Mouse (Mus musculus) cerebellum, adult 8-10 months (tissue): ENCODE measurements around the gene Adcy5.

ENCODE experiments used
- DNase-seq: peaks from one replicate; pipeline ENCODE4 v3.0.0; 2022

Gene Adcy5

DNA sequence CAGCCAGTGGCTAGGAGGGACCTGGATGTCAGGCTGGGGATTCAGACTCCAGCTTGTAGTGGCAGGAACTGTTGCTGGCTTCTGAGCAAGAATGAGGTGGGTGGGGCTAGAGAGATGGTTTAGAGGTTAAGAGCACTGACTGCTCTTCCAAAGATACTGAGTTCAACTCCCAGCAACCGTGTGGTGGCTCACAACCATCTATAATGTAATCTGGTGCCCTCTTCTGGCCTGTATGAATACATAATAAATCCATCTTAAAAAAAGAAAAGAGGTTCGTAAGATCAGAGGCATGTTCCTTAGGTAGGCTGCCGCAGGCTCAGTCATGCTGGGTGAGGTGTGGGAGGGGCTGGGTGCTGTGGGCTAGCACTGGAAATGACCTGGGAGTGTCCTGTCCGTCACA, 116.9 kb downstream of the Adcy5 start:
- DNase-seq, result no peak

DNA sequence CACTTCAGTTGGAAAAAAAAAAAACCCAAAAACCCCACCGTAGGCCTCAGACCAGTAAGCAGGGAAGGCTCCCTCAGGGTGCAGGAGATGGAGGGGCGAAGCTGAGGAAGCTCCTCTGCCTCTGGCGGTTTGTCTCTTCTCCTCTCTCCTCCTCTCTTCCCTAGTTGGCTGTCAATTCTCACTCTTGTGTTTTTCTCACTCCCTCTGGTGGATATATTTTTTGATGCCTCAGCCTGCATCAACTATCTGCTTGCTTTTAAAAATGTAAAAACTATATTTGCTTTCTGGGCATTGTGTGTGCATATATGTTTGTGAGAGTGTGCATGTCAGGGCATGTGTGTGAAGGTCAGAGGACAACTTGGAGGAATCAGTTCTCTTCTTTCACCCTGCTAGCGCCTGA, 117.7 kb downstream of the Adcy5 start:
- DNase-seq, result no peak

GRCm38 (mm10) chr16:35278166-35278565, 123.5 kb downstream of the Adcy5 start:
- DNase-seq, result no peak

GRCm38 (mm10) chr16:35282456-35282855, 127.8 kb downstream of the Adcy5 start:
- no peak for DNase-seq

DNA sequence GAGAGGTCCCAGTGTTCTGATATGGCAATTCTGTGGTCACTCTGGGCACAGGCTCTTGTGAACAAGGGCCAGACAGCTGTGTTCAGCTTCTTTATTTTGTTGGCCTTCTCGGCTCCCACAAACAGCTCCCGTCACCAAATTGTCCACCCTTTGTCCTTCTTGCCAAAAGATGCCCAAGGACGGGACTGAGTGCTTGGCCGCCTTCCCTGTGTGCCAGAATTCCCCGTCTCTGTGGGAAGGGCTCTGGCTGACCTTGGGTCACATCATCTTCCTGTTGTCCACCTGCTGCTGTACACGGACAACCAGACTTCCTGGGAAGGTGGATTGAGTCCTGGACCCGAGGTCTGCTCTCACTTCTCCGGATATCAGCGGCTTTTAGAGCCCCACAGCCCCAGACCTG, 131.1 kb downstream of the Adcy5 start:
- DNase-seq, result no peak

DNA sequence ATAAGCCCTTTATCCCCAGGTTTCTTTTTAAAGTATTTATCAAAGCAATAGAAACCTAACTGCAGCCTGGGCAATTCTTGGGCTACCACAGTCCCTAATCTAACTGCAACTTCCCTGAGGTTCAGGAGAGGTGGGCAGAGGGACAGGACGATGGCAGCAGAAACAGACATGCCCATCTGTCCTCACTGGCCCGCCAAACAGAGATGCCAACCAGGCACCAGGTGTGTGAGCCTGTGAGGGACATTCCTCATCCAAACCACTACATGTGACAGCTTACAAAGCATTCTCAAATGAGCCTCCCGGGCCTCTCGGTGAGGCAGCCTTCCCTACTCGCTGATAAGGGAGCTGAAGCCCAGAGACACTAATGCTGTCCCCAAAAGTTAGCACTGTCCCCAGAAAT, 132.6 kb downstream of the Adcy5 start:
- no peak for DNase-seq

DNA sequence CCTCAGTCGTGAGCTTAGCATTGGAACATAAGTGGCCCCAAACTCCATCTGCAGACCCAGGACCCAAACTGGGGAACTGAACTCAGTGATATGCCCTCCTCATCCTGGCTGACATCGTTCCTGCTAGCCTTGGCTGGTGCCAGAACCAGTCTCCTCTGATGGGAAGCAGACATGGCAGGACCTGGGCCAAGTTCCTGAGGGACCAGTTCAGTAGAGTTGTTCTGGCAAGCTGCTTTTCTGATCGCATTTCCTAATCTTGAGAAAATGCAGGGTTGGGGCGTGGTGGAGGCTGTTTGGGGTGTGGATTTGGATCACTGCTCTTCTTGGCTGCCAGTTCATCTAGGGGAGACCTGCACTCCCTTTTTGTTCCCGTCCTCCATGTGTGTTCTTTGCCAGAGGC, 143.1 kb downstream of the Adcy5 start:
- no peak for DNase-seq

- DNase-seq, result no peak
Measured at GRCm38 (mm10) chr16:35300156-35300555, 145.5 kb downstream of the Adcy5 start.

DNA sequence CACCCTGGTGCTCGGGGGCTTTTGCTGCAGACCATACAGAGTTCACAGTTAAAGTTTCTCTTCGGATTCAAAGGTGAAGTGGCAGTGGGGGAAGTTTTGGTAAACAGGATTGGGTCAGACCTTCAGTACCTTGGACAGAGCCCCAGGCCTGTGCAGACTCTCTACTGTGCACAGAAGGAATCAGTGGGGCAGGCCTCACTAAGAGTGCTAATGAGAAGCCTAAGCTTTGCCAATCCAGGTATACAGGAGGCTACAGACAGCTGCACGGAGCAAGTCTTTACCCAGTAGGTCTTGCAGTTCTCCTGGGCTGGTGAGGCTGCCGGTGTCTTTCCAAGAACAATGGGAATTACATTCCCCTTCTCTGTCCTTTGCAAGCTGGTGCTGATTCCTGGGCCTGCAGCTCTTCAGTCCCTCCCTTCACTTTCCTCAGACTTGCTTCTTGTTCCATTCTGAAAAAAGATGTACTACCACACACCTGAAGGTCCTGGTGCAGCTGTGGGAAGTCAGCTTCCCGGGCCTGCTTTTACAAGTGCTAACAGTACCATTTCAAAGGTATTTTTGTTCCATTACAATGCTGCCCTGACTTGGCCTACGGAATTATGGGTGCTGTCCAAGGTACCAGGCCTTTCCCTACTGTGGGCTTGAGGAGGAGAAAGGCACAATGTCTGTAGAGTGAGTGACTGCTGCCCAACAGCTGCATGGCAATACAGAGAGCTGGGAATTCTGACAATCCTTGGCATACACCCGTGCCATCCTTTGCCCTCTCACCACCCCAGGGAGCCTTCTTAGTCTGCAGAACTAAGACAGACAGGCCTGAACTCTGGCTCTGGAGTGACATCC, 148.0 kb downstream of the Adcy5 start:
- no peak for DNase-seq

DNA sequence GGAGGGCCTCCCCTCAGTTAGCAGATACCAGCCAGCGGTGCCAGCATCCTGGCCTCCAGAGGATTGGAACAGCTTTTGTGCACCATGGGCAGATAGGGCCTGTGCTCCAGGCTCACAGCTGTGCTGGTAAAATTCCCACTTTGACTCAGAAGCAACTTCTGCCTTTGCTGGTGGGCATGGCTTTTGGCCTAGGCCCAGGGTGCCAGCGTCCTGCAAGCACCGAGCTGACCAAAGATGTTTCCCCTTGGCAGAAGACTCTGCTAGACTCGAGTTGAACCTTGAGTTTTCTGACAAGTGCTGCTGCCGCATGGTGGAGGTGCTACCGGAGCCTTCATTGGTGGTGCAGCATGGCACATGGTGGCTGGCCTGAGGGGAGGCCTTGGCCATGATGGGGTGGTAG, 149.0 kb downstream of the Adcy5 start:
- no peak for DNase-seq

DNA sequence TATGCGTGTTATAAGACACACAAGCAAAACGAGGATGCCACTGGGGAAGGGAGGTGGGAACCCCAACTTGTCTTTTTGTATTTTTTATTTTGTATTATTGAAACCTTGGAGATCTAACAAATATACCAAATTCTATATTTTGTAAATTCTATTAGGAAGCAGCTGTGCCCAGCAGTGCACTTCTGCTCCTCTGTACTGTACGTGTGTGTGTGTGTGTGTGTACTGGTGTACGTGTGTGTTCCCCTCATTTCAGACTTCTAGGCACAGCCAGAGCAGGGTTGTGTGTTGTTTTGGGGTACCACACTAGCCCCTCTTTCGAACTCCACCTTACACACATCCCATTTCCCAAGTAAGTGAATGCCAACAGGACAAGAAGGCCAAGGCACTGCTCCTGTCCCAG, 149.7 kb downstream of the Adcy5 start:
- no peak for DNase-seq

- DNase-seq, result no peak
Measured at GRCm38 (mm10) chr16:35305226-35305625, 150.5 kb downstream of the Adcy5 start.

DNA sequence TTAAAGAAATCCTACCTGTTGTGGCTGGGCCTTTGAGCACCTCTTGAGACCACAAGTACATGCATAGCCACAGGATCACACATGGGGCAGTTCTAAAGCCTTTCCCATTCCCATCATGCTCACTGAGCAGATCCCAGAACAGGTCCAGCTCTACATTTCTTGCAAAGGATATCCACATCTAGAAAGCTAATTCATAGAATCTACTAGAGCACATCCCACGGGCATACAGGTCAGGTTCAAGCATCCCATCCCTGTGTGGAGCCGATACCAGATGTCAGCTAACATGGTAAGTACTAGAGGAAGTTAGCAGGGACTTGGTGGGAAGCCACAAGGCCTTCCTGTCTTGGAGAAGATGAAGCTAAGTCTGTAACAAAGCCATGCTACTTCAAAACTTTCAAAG, 152.0 kb downstream of the Adcy5 start:
- no peak for DNase-seq

GRCm38 (mm10) chr16:35307331-35307730, 152.7 kb downstream of the Adcy5 start:
- no peak for DNase-seq

GRCm38 (mm10) chr16:35308016-35308415, 153.3 kb downstream of the Adcy5 start:
- no peak for DNase-seq

DNA sequence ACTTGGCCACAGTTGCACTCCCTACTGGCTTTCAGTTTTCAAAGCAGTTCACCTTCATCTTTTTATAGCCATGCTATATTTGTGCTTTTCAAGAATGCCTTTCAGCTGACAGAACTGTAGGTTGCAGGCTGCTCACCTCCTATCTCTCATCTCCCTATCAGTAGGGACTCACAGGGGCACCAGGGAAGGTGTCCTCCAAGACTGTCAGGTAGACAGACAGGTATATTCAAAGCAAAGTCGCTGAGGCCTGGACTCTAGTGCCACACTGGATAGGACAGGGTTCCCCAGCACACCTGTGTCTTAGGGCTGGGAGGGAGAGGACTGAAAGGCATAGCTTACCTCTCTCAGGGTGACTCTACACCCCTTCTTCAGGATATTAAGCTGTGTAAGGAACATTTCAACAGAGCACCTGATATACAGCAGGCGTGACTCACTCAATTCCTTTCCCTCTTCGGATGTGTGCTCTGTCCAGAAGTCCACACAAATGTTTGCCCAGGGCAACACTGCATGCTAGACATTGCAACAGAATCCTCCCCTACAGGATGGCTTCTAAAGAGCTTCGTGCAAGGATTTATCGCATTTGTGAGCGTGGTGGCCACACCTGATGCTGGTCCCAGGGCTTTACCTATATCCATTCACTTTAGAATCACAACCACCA, 153.9 kb downstream of the Adcy5 start:
- no peak for DNase-seq

GRCm38 (mm10) chr16:35309634-35310033, 155.0 kb downstream of the Adcy5 start:
- no peak for DNase-seq

- DNase-seq, result no peak
Measured at GRCm38 (mm10) chr16:35310551-35311110, 156.0 kb downstream of the Adcy5 start.

GRCm38 (mm10) chr16:35311586-35311985, 156.9 kb downstream of the Adcy5 start:
- DNase-seq, result no peak

DNA sequence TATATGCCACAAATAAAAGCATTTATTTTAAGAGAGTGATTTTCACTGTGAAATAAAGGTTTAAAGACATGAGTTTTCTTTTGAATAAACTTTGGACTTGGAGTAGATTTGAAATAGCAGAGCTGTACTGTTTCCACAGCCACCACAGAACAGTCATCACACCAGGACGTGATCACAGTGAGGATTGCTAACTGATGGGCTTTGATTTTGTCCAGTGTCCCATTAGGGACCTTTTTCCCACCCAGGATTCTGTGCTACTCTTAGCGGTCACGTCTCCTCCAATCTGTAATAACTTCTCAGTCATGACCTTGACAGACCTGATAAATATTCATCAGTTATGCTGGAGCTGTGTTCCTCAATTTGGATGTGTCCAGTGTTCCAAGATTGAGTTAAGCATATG, 160.8 kb downstream of the Adcy5 start:
- no peak for DNase-seq

DNA sequence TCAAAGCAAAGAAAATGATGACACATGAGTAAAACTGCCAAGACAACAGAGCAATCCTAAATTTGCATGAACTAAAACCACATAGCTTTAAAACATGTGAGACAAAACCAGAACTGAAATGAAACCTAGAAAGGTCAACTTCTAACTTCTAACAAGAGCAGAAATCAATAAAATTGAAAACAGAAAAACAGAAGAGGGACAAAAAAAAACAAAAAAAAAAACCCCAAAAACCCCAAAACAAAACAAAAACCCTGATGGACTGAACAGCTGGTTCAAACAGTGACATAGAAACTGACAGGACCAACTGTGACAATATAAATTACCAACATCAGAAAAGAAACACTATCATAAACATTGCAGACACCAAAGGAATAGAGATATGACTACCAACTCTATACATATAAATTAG, 162.2 kb downstream of the Adcy5 start:
- no peak for DNase-seq

- DNase-seq, result no peak
Measured at GRCm38 (mm10) chr16:35317460-35317859, 162.8 kb downstream of the Adcy5 start.

- DNase-seq, result no peak
Measured at GRCm38 (mm10) chr16:35318397-35318796, 163.7 kb downstream of the Adcy5 start.

DNA sequence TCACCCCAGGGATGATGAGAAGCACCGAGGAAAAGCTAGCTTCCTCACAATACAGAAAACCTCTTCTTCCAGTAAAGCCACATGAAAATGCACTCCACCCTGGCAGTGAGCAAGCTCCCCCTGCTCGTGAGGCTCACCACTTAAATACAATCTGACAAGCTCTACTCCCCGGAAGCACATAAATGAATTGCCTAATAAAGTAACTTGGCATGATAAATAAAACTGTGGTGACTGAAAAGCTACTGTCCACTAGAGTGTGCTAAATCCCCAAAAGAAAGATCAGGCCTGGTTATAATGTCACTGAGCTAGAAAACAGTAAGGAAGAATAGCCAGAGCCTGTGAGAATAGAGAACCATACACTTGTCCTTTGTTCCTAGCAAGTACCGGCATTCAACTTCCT, 164.7 kb downstream of the Adcy5 start:
- peak; percentile 19 for DNase-seq
